Comparison of ENCODE assay signal across 9 mouse cellular contexts in genomic region chr4:136648922-136649479, GRCm38 (mm10). TPM values are rescaled to one million over a fixed set of nuclear protein-coding genes. Genes with fewer than 3 reads are reported as not detected.
DNase-seq lines count a peak whose midpoint lies in the region; ATAC-seq and TF ChIP-seq lines count a peak whose summit lies in the region.
"Had no signal": no experiment of that assay in that cellular context is flagged by ENCODE, and none has a peak within 500 bp of the region (broad histone marks: within the 10 kb centered on the region; RNA-seq: fewer than 3 reads in every experiment).

No protein-coding gene starts in this region.

- no peaks in the 10 kb centered on the region for H3K27me3 ChIP-seq in cerebellum, adult 2 months (ENCODE audit: control insufficient read depth, insufficient read depth, low read length)
- H3K27me3 ChIP-seq in hindbrain, embryonic 11.5 days (ENCODE audit: control insufficient read depth, insufficient read depth, low read length), result no peaks in the 10 kb centered on the region

- no peaks in the 10 kb centered on the region for H3K36me3 ChIP-seq in hindbrain, embryonic 11.5 days (ENCODE audit: control insufficient read depth, insufficient read depth, low read length)

- ATAC-seq in frontal cortex, adult (ENCODE audit: low TSS enrichment), result peak; percentile 80
- peak; percentile 22; the same call in 1 of the 2 replicates for ATAC-seq in hindbrain, embryonic 11.5 days (ENCODE audit: low FRiP score)

- DNase-seq in MN1 (ENCODE audit: low spot score), result peak; percentile 70
- DNase-seq in cerebellum, adult 2 months, result peak; percentile 76 to 88
- DNase-seq in hindbrain, embryonic 11.5 days (ENCODE audit: low spot score), result peak; percentile 89
- DNase-seq in layer of hippocampus, postnatal 10 days (ENCODE audit: low spot score in 2 of 2), result peak; percentile 94 to 95
- peak; percentile 85 for DNase-seq in lung, postnatal 14 days
- DNase-seq in right cerebral cortex, postnatal 10 days (ENCODE audit: low spot score in 2 of 2), result peak; percentile 88 to 92
- DNase-seq in urinary bladder, postnatal 14 days (ENCODE audit: low spot score), result peak; percentile 88

- no peak overlapping the region for H3K27ac ChIP-seq in cerebellum, adult 2 months (ENCODE audit: insufficient read depth, low read length)
- no peak overlapping the region for H3K27ac ChIP-seq in hindbrain, embryonic 11.5 days (ENCODE audit: low read depth, low read length)

- TF ChIP-seq POLR2A in cerebellum, adult 2 months (IDR thresholded peaks at IDR 0.05; ENCODE audit: borderline replicate concordance, insufficient read depth, low read length), result no peak

- peaks cover 15% of the 10 kb centered on the region for H3K4me1 ChIP-seq in cerebellum, adult 2 months (ENCODE audit: control insufficient read depth, insufficient read depth, low read length)
- no peaks in the 10 kb centered on the region for H3K4me1 ChIP-seq in hindbrain, embryonic 11.5 days (replicated peaks; ENCODE audit: control insufficient read depth, insufficient read depth, low read length)

- no peaks in the 10 kb centered on the region for H3K9me3 ChIP-seq in hindbrain, embryonic 11.5 days (ENCODE audit: control insufficient read depth, low read length)

- H3K4me3 ChIP-seq in cerebellum, adult 2 months (replicated peaks; ENCODE audit: insufficient read depth, low read depth, low read length), result no peak overlapping the region
- no peak overlapping the region for H3K4me3 ChIP-seq in hindbrain, embryonic 11.5 days (ENCODE audit: low read depth, low read length)

- TF ChIP-seq CTCF in cerebellum, adult 2 months (IDR thresholded peaks at IDR 0.05; ENCODE audit: borderline replicate concordance, insufficient read depth, low read depth, low read length), result peak; percentile 95

- H3K4me2 ChIP-seq in hindbrain, embryonic 11.5 days (replicated peaks; ENCODE audit: low read depth, low read length), result no peak overlapping the region

- H3K9ac ChIP-seq in hindbrain, embryonic 11.5 days (ENCODE audit: low read depth, low read length), result no peak overlapping the region

- 19% methylated on average over 11 of the region's 11 CpGs for WGBS in cerebellum, adult 2 months
- 20% methylated on average over 11 of the region's 11 CpGs for whole genome bisulfite sequencing in hindbrain, embryonic 11.5 days

RNA-seq across cellular contexts. Expression of gene Lactbl1, which starts 26.6 kb away (rescaled TPM):
- 0.13 and 0.21 TPM in 2 replicates for polyA plus RNA-seq in cerebellum, adult 2 months (2012; rRNA removed)
- polyA plus RNA-seq in hindbrain, embryonic 11.5 days (2014; fragmentation: Nextera tagmentation; extraction: Ambion mirVana), result not detected in 2 replicates
- total RNA-seq in layer of hippocampus, postnatal 10 days (2021), result under 1 TPM in 1 of 2 experiments, not detected in 1; 0.11 TPM
- polyA plus RNA-seq: neural tube, embryonic 14.5 days had no signal

RNA-seq across cellular contexts. Expression of gene Tex46, which starts 38.8 kb away (rescaled TPM):
- not detected in 2 replicates for polyA plus RNA-seq in cerebellum, adult 2 months (2012; rRNA removed)
- polyA plus RNA-seq in hindbrain, embryonic 11.5 days (2014; fragmentation: Nextera tagmentation; extraction: Ambion mirVana), result not detected in 2 replicates
- not detected for total RNA-seq in layer of hippocampus, postnatal 10 days (2021)
- polyA plus RNA-seq: neural tube, embryonic 14.5 days had no signal

RNA-seq across cellular contexts. Expression of gene Kdm1a, which starts 46.5 kb away (rescaled TPM):
- polyA plus RNA-seq in cerebellum, adult 2 months (2012; rRNA removed), result 61.2 and 63.1 TPM in 2 replicates
- polyA plus RNA-seq in hindbrain, embryonic 11.5 days (2014; fragmentation: Nextera tagmentation; extraction: Ambion mirVana), result 91.7 and 102 TPM in 2 replicates
- 100 to 1,000 TPM; 129 to 136 TPM for total RNA-seq in layer of hippocampus, postnatal 10 days (2021)
